Mouse (Mus musculus) E14TG2a.4 (cell line): ENCODE results near the gene Nek7.

Experiments
- H3K27me3 ChIP-seq: 2 replicates; pipeline ENCODE4 v1.6.1; 2014; ENCODE audit warnings: low read length, control low read depth; ENCODE audit not compliant: insufficient read depth
- H3K36me3 ChIP-seq: 2 replicates; pipeline ENCODE4 v1.6.1; 2014; ENCODE audit warnings: low read length, control low read depth; ENCODE audit not compliant: insufficient read depth
- H3K4me1 ChIP-seq: replicated peaks from 2 replicates; pipeline ENCODE4 v1.6.1; 2014; ENCODE audit warnings: low read depth, low read length, control low read depth
- H3K4me3 ChIP-seq: replicated peaks from 2 replicates; pipeline ENCODE4 v1.5.1; 2014; ENCODE audit warnings: mild to moderate bottlenecking, low read length
- H3K9me3 ChIP-seq: 2 replicates; pipeline ENCODE4 v1.6.1; 2014; ENCODE audit warnings: low read length, control low read depth
- CTCF ChIP-seq: conservative IDR thresholded peaks from 2 replicates; pipeline ENCODE4 v1.5.1; 2014; ENCODE audit warnings: low read length
- NANOG ChIP-seq: IDR thresholded peaks from 2 replicates; pipeline ENCODE4 v1.6.1; 2014; ENCODE audit warnings: borderline replicate concordance, low read length, mixed read lengths
- POU5F1 ChIP-seq: IDR thresholded peaks from 2 replicates; pipeline ENCODE4 v1.6.1; 2014; ENCODE audit warnings: low read length, borderline replicate concordance

The Nek7 gene

GRCm38 (mm10) chr1:138571038-138571441 is 48.9 kb downstream of the Nek7 start:
- TF ChIP-seq CTCF (no peak), NANOG (no peak), POU5F1 (no peak)
- Histone ChIP-seq H3K4me3 (no peak overlapping the region), H3K4me1 (peaks cover 9% of the 10 kb centered on the region)

GRCm38 (mm10) chr1:138568434-138569232 is 51.3 kb downstream of the Nek7 start:
- H3K27me3 ChIP-seq: no peaks in the 10 kb centered on the region

More at GRCm38 (mm10) chr1:138571038-138571441, 48.9 kb downstream of the Nek7 start:
- H3K27me3 ChIP-seq: no peaks in the 10 kb centered on the region
- 0 out of 2 replicates have a peak, but pooled peaks cover 3% of the 10 kb centered on the region for H3K36me3 ChIP-seq
- no peaks in the 10 kb centered on the region for H3K9me3 ChIP-seq

GRCm38 (mm10) chr1:138567946-138568345 is 52.0 kb downstream of the Nek7 start:
- no peaks in the 10 kb centered on the region for H3K9me3 ChIP-seq
- TF ChIP-seq NANOG: no peak
- no peak for TF ChIP-seq CTCF
- TF ChIP-seq POU5F1: no peak
- no peak overlapping the region for H3K4me3 ChIP-seq
- no peaks in the 10 kb centered on the region for H3K27me3 ChIP-seq
- H3K36me3 ChIP-seq: no peaks in the 10 kb centered on the region
- peaks cover 9% of the 10 kb centered on the region for H3K4me1 ChIP-seq

More at GRCm38 (mm10) chr1:138568434-138569232, 51.3 kb downstream of the Nek7 start:
- TF ChIP-seq NANOG (no peak), CTCF (no peak), POU5F1 (no peak)
- H3K4me3 ChIP-seq: no peak overlapping the region
- 0 out of 2 replicates have a peak, but pooled peaks cover 3% of the 10 kb centered on the region for H3K36me3 ChIP-seq
- peaks cover 9% of the 10 kb centered on the region for H3K4me1 ChIP-seq
- no peaks in the 10 kb centered on the region for H3K9me3 ChIP-seq

- Histone ChIP-seq H3K9me3 (no peaks in the 10 kb centered on the region), H3K27me3 (no peaks in the 10 kb centered on the region), H3K4me1 (peaks cover 9% of the 10 kb centered on the region), H3K36me3 (no peaks in the 10 kb centered on the region), H3K4me3 (no peak overlapping the region)
- no peak for TF ChIP-seq CTCF
- TF ChIP-seq NANOG: no peak
- no peak for TF ChIP-seq POU5F1
Observed at GRCm38 (mm10) chr1:138564677-138565076, 55.3 kb downstream of the Nek7 start.

- H3K4me1 ChIP-seq: peaks cover 15% of the 10 kb centered on the region
- no peak overlapping the region for H3K4me3 ChIP-seq
- peaks cover 4% of the 10 kb centered on the region; the same call in 1 of the 2 replicates for H3K9me3 ChIP-seq
- TF ChIP-seq CTCF (no peak), POU5F1 (no peak), NANOG (no peak)
- H3K27me3 ChIP-seq: no peaks in the 10 kb centered on the region
- H3K36me3 ChIP-seq: no peaks in the 10 kb centered on the region
Observed at GRCm38 (mm10) chr1:138560733-138561132, 59.2 kb downstream of the Nek7 start.

- H3K9me3 ChIP-seq: peaks cover 4% of the 10 kb centered on the region; the same call in 1 of the 2 replicates
- H3K4me3 ChIP-seq: no peak overlapping the region
- no peaks in the 10 kb centered on the region for H3K27me3 ChIP-seq
- H3K4me1 ChIP-seq: peaks cover 15% of the 10 kb centered on the region
- TF ChIP-seq POU5F1 (no peak), NANOG (no peak), CTCF (no peak)
- H3K36me3 ChIP-seq: no peaks in the 10 kb centered on the region
Observed at GRCm38 (mm10) chr1:138559213-138560101, 60.5 kb downstream of the Nek7 start.

GRCm38 (mm10) chr1:138558342-138558741 is 61.6 kb downstream of the Nek7 start:
- Histone ChIP-seq H3K4me1 (peaks cover 15% of the 10 kb centered on the region), H3K36me3 (no peaks in the 10 kb centered on the region), H3K4me3 (no peak overlapping the region), H3K9me3 (peaks cover 4% of the 10 kb centered on the region; the same call in 1 of the 2 replicates), H3K27me3 (no peaks in the 10 kb centered on the region)
- TF ChIP-seq NANOG (no peak), POU5F1 (no peak), CTCF (peak; percentile 33)

GRCm38 (mm10) chr1:138554926-138555325 is 65.0 kb downstream of the Nek7 start:
- TF ChIP-seq CTCF (no peak), POU5F1 (no peak), NANOG (no peak)
- no peaks in the 10 kb centered on the region for H3K36me3 ChIP-seq
- H3K27me3 ChIP-seq: no peaks in the 10 kb centered on the region
- peaks cover 18% of the 10 kb centered on the region for H3K4me1 ChIP-seq
- peaks cover 4% of the 10 kb centered on the region; the same call in 1 of the 2 replicates for H3K9me3 ChIP-seq
- H3K4me3 ChIP-seq: no peak overlapping the region
